22 mouse cellular contexts compared by ENCODE assay signal in genomic region chr10:52287852-52288533, GRCm38 (mm10). TPM values are rescaled to one million over a fixed set of nuclear protein-coding genes. Genes with fewer than 3 reads are reported as not detected.
A peak's percentile ranks its signal among the peaks of the same experiment; 100 is the strongest.
DNase-seq lines count a peak whose midpoint lies in the region; ATAC-seq lines count a peak whose summit lies in the region.
"Had no signal": no experiment of that assay in that cellular context is flagged by ENCODE, and none has a peak within 500 bp of the region (broad histone marks: within the 10 kb centered on the region; RNA-seq: fewer than 3 reads in every experiment).

No protein-coding gene starts in this region.

- ATAC-seq in midbrain, embryonic 14.5 days (ENCODE audit: low FRiP score, low TSS enrichment) = no peak
- ATAC-seq in midbrain, embryonic 15.5 days (replicated peaks) = no peak
- ATAC-seq in forebrain, embryonic 14.5 days = peak; percentile 56
- peak; percentile 75 for ATAC-seq in hindbrain, embryonic 14.5 days (ENCODE audit: low FRiP score)
- peak; percentile 60; the same call in 1 of the 2 replicates for ATAC-seq in neural tube, embryonic 15.5 days (ENCODE audit: low FRiP score)
- ATAC-seq: intestine, embryonic 16.5 days had no signal

- no peak overlapping the region for H3K4me2 ChIP-seq in midbrain, embryonic 14.5 days (ENCODE audit: low read length)
- H3K4me2 ChIP-seq in midbrain, embryonic 15.5 days = no peak overlapping the region
- no peak overlapping the region for H3K4me2 ChIP-seq in forebrain, embryonic 14.5 days (ENCODE audit: low read length)
- H3K4me2 ChIP-seq in hindbrain, embryonic 14.5 days (replicated peaks) = no peak overlapping the region
- H3K4me2 ChIP-seq in neural tube, embryonic 15.5 days = no peak overlapping the region
- H3K4me2 ChIP-seq: heart, embryonic 11.5 days; hindbrain, embryonic 15.5 days; kidney, embryonic 15.5 days; liver, embryonic 13.5 days; midbrain, embryonic 12.5 days had no signal

- peak; percentile 18 for DNase-seq in midbrain, embryonic 14.5 days
- DNase-seq in forebrain, embryonic 14.5 days (ENCODE audit: low spot score) = peak; percentile 39
- no peak for DNase-seq in hindbrain, embryonic 14.5 days (ENCODE audit: low spot score)
- no peak for DNase-seq in layer of hippocampus, adult 9-11 months
- DNase-seq in kidney, adult 9 months = no peak
- DNase-seq: adrenal gland, adult 2 months; cerebellum, adult 11-12 months; cerebellum, postnatal 10 days; kidney, postnatal 36 days; liver, embryonic 13.5 days; lung, adult 2 months; lung, postnatal 14 days; thymus, adult 2 months; thymus, postnatal 4 days had no signal

- WGBS in midbrain, embryonic 14.5 days = 71% methylated on average over 5 of the region's 5 CpGs
- WGBS in midbrain, embryonic 15.5 days = 70% methylated on average over 5 of the region's 5 CpGs
- WGBS in forebrain, embryonic 14.5 days = 48% methylated on average over 5 of the region's 5 CpGs
- 63% methylated on average over 5 of the region's 5 CpGs for WGBS in hindbrain, embryonic 14.5 days
- 22% methylated on average over 5 of the region's 5 CpGs for WGBS in neural tube, embryonic 15.5 days

- H3K4me1 ChIP-seq in midbrain, embryonic 14.5 days (ENCODE audit: control insufficient read depth, insufficient read depth, low read length) = no peaks in the 10 kb centered on the region
- H3K4me1 ChIP-seq in midbrain, embryonic 15.5 days = no peaks in the 10 kb centered on the region
- 0 out of 2 replicates have a peak, but pooled peaks cover 4% of the 10 kb centered on the region for H3K4me1 ChIP-seq in forebrain, embryonic 14.5 days (ENCODE audit: control insufficient read depth, insufficient read depth, low read length)
- H3K4me1 ChIP-seq in hindbrain, embryonic 14.5 days (replicated peaks; ENCODE audit: control insufficient read depth, insufficient read depth, low read length) = no peaks in the 10 kb centered on the region
- H3K4me1 ChIP-seq in neural tube, embryonic 15.5 days = 0 out of 2 replicates have a peak, but pooled peaks cover 5% of the 10 kb centered on the region
- H3K4me1 ChIP-seq: hindbrain, embryonic 15.5 days; kidney, embryonic 15.5 days; liver, embryonic 13.5 days; midbrain, embryonic 12.5 days had no signal

- H3K9ac ChIP-seq in midbrain, embryonic 14.5 days (replicated peaks; ENCODE audit: low read length) = no peak overlapping the region
- H3K9ac ChIP-seq in midbrain, embryonic 15.5 days = no peak overlapping the region
- H3K9ac ChIP-seq in forebrain, embryonic 14.5 days (ENCODE audit: low read length) = no peak overlapping the region
- no peak overlapping the region for H3K9ac ChIP-seq in hindbrain, embryonic 14.5 days
- no peak overlapping the region for H3K9ac ChIP-seq in neural tube, embryonic 15.5 days (replicated peaks)
- H3K9ac ChIP-seq: hindbrain, embryonic 15.5 days; kidney, embryonic 15.5 days; liver, embryonic 13.5 days; midbrain, embryonic 12.5 days had no signal

- no peak overlapping the region for H3K27ac ChIP-seq in midbrain, embryonic 14.5 days (replicated peaks; ENCODE audit: low read depth, low read length)
- no peak overlapping the region for H3K27ac ChIP-seq in midbrain, embryonic 15.5 days
- H3K27ac ChIP-seq in forebrain, embryonic 14.5 days (ENCODE audit: low read depth, low read length) = peak overlapping the region; percentile 28; the same call in 1 of the 2 replicates
- peak overlapping the region; percentile 57; the same call in 1 of the 2 replicates for H3K27ac ChIP-seq in hindbrain, embryonic 14.5 days
- H3K27ac ChIP-seq in neural tube, embryonic 15.5 days (replicated peaks) = no peak overlapping the region
- H3K27ac ChIP-seq: hindbrain, embryonic 15.5 days; kidney, embryonic 15.5 days; left cerebral cortex, adult 2 months; liver, embryonic 13.5 days; midbrain, embryonic 12.5 days had no signal

- no peaks in the 10 kb centered on the region for H3K36me3 ChIP-seq in midbrain, embryonic 14.5 days (ENCODE audit: control insufficient read depth, insufficient read depth, low read length)
- H3K36me3 ChIP-seq in midbrain, embryonic 15.5 days (replicated peaks) = no peaks in the 10 kb centered on the region
- H3K36me3 ChIP-seq in forebrain, embryonic 14.5 days (ENCODE audit: control insufficient read depth, insufficient read depth, low read length) = no peaks in the 10 kb centered on the region
- no peaks in the 10 kb centered on the region for H3K36me3 ChIP-seq in hindbrain, embryonic 14.5 days (replicated peaks; ENCODE audit: control insufficient read depth, insufficient read depth)
- no peaks in the 10 kb centered on the region for H3K36me3 ChIP-seq in neural tube, embryonic 15.5 days
- H3K36me3 ChIP-seq: hindbrain, embryonic 15.5 days; liver, embryonic 13.5 days; midbrain, embryonic 12.5 days had no signal

- H3K27me3 ChIP-seq in midbrain, embryonic 14.5 days (ENCODE audit: control insufficient read depth, insufficient read depth, low read length) = no peaks in the 10 kb centered on the region
- no peaks in the 10 kb centered on the region for H3K27me3 ChIP-seq in midbrain, embryonic 15.5 days (replicated peaks)
- no peaks in the 10 kb centered on the region for H3K27me3 ChIP-seq in forebrain, embryonic 14.5 days (replicated peaks; ENCODE audit: control insufficient read depth, insufficient read depth, low read length)
- no peaks in the 10 kb centered on the region for H3K27me3 ChIP-seq in hindbrain, embryonic 14.5 days (ENCODE audit: control insufficient read depth, insufficient read depth, low read length)
- H3K27me3 ChIP-seq in neural tube, embryonic 15.5 days (replicated peaks) = no peaks in the 10 kb centered on the region
- H3K27me3 ChIP-seq: hindbrain, embryonic 15.5 days; kidney, embryonic 15.5 days; liver, embryonic 13.5 days; midbrain, embryonic 12.5 days had no signal

- H3K9me3 ChIP-seq in midbrain, embryonic 14.5 days (ENCODE audit: control insufficient read depth, low read length) = no peaks in the 10 kb centered on the region
- no peaks in the 10 kb centered on the region for H3K9me3 ChIP-seq in midbrain, embryonic 15.5 days
- no peaks in the 10 kb centered on the region for H3K9me3 ChIP-seq in forebrain, embryonic 14.5 days (replicated peaks; ENCODE audit: control insufficient read depth, low read length)
- H3K9me3 ChIP-seq in hindbrain, embryonic 14.5 days (ENCODE audit: control insufficient read depth, low read length) = no peaks in the 10 kb centered on the region
- no peaks in the 10 kb centered on the region for H3K9me3 ChIP-seq in neural tube, embryonic 15.5 days (replicated peaks)
- H3K9me3 ChIP-seq: hindbrain, embryonic 15.5 days; kidney, embryonic 15.5 days; liver, embryonic 13.5 days; midbrain, embryonic 12.5 days had no signal

- H3K4me3 ChIP-seq in midbrain, embryonic 14.5 days (replicated peaks; ENCODE audit: low read depth, low read length) = no peak overlapping the region
- no peak overlapping the region for H3K4me3 ChIP-seq in midbrain, embryonic 15.5 days
- H3K4me3 ChIP-seq in forebrain, embryonic 14.5 days (ENCODE audit: low read depth, low read length) = no peak overlapping the region
- no peak overlapping the region for H3K4me3 ChIP-seq in hindbrain, embryonic 14.5 days (replicated peaks; ENCODE audit: low read length)
- H3K4me3 ChIP-seq in neural tube, embryonic 15.5 days (replicated peaks) = no peak overlapping the region
- H3K4me3 ChIP-seq: hindbrain, embryonic 15.5 days; kidney, embryonic 15.5 days; left cerebral cortex, adult 2 months; liver, embryonic 13.5 days; midbrain, embryonic 12.5 days had no signal

RNA-seq across cellular contexts. Expression of gene Dcbld1, which starts 54.6 kb away (rescaled TPM):
- polyA plus RNA-seq in midbrain, embryonic 14.5 days (2014; fragmentation: Nextera tagmentation; extraction: Ambion mirVana) = 13.2 and 15.8 TPM in 2 replicates
- polyA plus RNA-seq in midbrain, embryonic 15.5 days (2015; fragmentation: Nextera tagmentation; extraction: Ambion mirVana) = 16.8 and 17.3 TPM in 2 replicates
- polyA plus RNA-seq in forebrain, embryonic 14.5 days (2014; fragmentation: Nextera tagmentation; extraction: Ambion mirVana) = 16.1 and 17.0 TPM in 2 replicates
- polyA plus RNA-seq in hindbrain, embryonic 14.5 days (2014; fragmentation: Nextera tagmentation; extraction: Ambion mirVana) = 21.8 and 23.6 TPM in 2 replicates
- polyA plus RNA-seq in neural tube, embryonic 15.5 days (2015; fragmentation: Nextera tagmentation; extraction: Ambion mirVana) = 25.1 and 29.6 TPM in 2 replicates

Comparison
In these comparisons a context has a peak if more than half of its experiments do, and no peak if none do; other contexts are left out.
1. ATAC-seq: peak in forebrain, embryonic 14.5 days (single experiment), hindbrain, embryonic 14.5 days (single experiment) and neural tube, embryonic 15.5 days (single experiment); none in midbrain, embryonic 14.5 days (single experiment) and midbrain, embryonic 15.5 days (single experiment).
2. DNase-seq: peak in midbrain, embryonic 14.5 days (single experiment) and forebrain, embryonic 14.5 days (single experiment); none in hindbrain, embryonic 14.5 days (single experiment), layer of hippocampus, adult 9-11 months (single experiment) and kidney, adult 9 months (single experiment).
3. H3K27ac ChIP-seq: peak in forebrain, embryonic 14.5 days (single experiment) and hindbrain, embryonic 14.5 days (single experiment); none in midbrain, embryonic 14.5 days (single experiment), midbrain, embryonic 15.5 days (single experiment) and neural tube, embryonic 15.5 days (single experiment).